ENCODE assay signal across 13 mouse cellular contexts in the genomic region with DNA sequence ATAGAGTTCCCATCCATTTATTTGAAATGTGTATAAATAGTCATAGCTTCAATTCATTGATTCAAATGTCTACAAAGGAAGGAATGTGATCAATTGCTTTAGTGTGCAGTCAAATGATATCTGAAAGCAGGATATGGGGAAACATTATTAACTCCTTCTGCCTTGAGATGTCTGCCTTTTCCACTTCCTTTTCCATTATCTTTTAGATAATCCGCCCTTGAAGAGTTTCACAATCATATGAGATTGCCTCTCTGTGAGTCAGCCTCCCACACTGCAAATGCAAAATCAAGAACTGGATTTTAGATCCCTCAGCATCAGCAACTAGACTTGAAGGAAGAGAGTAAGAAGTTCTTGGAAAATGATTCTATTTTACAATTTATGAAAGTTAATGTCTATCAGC.
"Had no signal": no experiment of that assay in that cellular context is flagged by ENCODE, and none has a peak within 500 bp of the region (broad histone marks: within the 10 kb centered on the region; RNA-seq: fewer than 3 reads in every experiment).

No protein-coding gene starts in this region.

- ATAC-seq: liver, postnatal 0 days had no signal

- DNase-seq: kidney, adult 11 months; kidney, adult 9 months; kidney, postnatal 4 days; liver; liver, embryonic 13.5 days; liver, postnatal 0 days; thymus, postnatal 4 days had no signal

- H3K36me3 ChIP-seq: limb, embryonic 12.5 days; liver, embryonic 13.5 days; lung, embryonic 15.5 days; midbrain, embryonic 12.5 days; neural tube, embryonic 15.5 days had no signal

- H3K4me1 ChIP-seq: limb, embryonic 12.5 days; liver, embryonic 13.5 days; lung, embryonic 15.5 days; midbrain, embryonic 12.5 days; neural tube, embryonic 15.5 days had no signal

- H3K9me3 ChIP-seq: limb, embryonic 12.5 days; liver, embryonic 13.5 days; lung, embryonic 15.5 days; midbrain, embryonic 12.5 days; neural tube, embryonic 15.5 days had no signal

- H3K4me3 ChIP-seq: limb, embryonic 12.5 days; liver, embryonic 13.5 days; lung, embryonic 15.5 days; midbrain, embryonic 12.5 days; neural tube, embryonic 15.5 days had no signal

- H3K27me3 ChIP-seq: limb, embryonic 12.5 days; liver, embryonic 13.5 days; lung, embryonic 15.5 days; midbrain, embryonic 12.5 days; neural tube, embryonic 15.5 days had no signal

- H3K9ac ChIP-seq: limb, embryonic 12.5 days; liver, embryonic 13.5 days; liver, postnatal 0 days; lung, embryonic 15.5 days; midbrain, embryonic 12.5 days; neural tube, embryonic 15.5 days had no signal

- H3K27ac ChIP-seq: kidney, postnatal 0 days; limb, embryonic 12.5 days; liver, embryonic 13.5 days; lung, embryonic 15.5 days; midbrain, embryonic 12.5 days; neural tube, embryonic 15.5 days; stomach, postnatal 0 days had no signal

- H3K4me2 ChIP-seq: limb, embryonic 12.5 days; liver, embryonic 13.5 days; lung, embryonic 15.5 days; midbrain, embryonic 12.5 days; neural tube, embryonic 15.5 days had no signal
